10 mouse cellular contexts compared by ENCODE assay signal in the genomic region with DNA sequence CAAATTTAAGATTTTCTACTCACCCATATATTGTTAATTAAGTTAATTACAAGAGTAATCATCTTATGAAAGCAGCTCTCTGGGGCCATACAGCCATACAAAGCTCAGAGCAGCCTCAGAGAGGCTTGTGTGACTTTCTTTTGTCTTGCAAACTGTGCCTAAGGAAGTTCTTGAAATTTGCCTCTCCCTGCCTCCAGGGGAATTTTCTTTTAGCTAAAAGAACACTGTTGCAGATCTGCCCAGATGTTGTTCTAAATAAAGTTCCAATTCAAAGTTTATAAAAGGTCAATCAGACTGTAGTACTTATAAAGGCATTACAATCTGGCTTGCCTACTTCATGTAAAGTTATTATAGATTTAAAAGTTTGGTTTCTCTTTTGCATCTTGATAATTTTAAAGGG. TPM values are rescaled to one million over a fixed set of nuclear protein-coding genes. Genes with fewer than 3 reads are reported as not detected.
DNase-seq lines count a peak whose midpoint lies in the region; TF ChIP-seq lines count a peak whose summit lies in the region.
"Not testable (repeated sequence)": the region's sequence is repeated elsewhere in the genome, so short reads cannot be mapped to it uniquely, and the experiment has no call there.
"Had no signal": no experiment of that assay in that cellular context is flagged by ENCODE, and none has a peak within 500 bp of the region (broad histone marks: within the 10 kb centered on the region; RNA-seq: fewer than 3 reads in every experiment).

No protein-coding gene starts in this region.

- not testable (repeated sequence) for TF ChIP-seq RAD21 in CH12.LX (IDR thresholded peaks at IDR 0.05; ENCODE audit: low read depth, low read length)

- not testable (repeated sequence) for H3K9me3 ChIP-seq in CH12.LX (replicated peaks; ENCODE audit: low read length); ES-E14 (ENCODE audit: control insufficient read depth, insufficient read depth, low read depth, low read length)

- DNase-seq in A20 (ENCODE audit: low read depth, low spot score), result peak; percentile 46
- peak; percentile 27 for DNase-seq in CH12.LX (ENCODE audit: extremely low read depth)
- DNase-seq in ES-CJ7 (ENCODE audit: low read depth, low spot score), result peak; percentile 58
- peak; percentile 17 for DNase-seq in ES-E14 (ENCODE audit: low read depth, low spot score)
- peak; percentile 72 for DNase-seq in R1 (ENCODE audit: low read depth, low spot score)
- peak; percentile 65 for DNase-seq in ZHBTc4 (ENCODE audit: low read depth, low spot score)

- not testable (repeated sequence) for TF ChIP-seq CTCF in CH12.LX (conservative IDR thresholded peaks at IDR 0.05 in 1 of 2, IDR thresholded peaks at IDR 0.05 in 1 of 2; ENCODE audit: low read depth in 2 of 2, low read length in 2 of 2)

- not testable (repeated sequence) for H3K4me3 ChIP-seq in CH12.LX (replicated peaks in 1 of 3; ENCODE audit: low read depth in 2 of 3, low read length in 2 of 3, poor library complexity in 1 of 3); ES-E14 (ENCODE audit: insufficient read depth in 1 of 2, low read depth in 1 of 2, low read length in 2 of 2, poor library complexity in 1 of 2, severe bottlenecking in 1 of 2)

- H3K36me3 ChIP-seq in CH12.LX (replicated peaks in 1 of 2; ENCODE audit: control insufficient read depth in 1 of 2, insufficient read depth in 1 of 2, low read length in 1 of 2); ES-E14 (ENCODE audit: control insufficient read depth, insufficient read depth, low read length, poor library complexity, severe bottlenecking): not testable (repeated sequence)

- H3K27me3 ChIP-seq in CH12.LX (replicated peaks), result not testable (repeated sequence)

- dilution Hi-C loops in CH12.LX (cut with MboI; ENCODE audit: extremely low pct_ligation_motif_present, extremely low pct_unique_long_range_greater_than_20kb, low sequenced_read_pairs), result not testable (repeated sequence)

- TF ChIP-seq EP300 in CH12.LX (IDR thresholded peaks at IDR 0.05; ENCODE audit: low read length), result not testable (repeated sequence)

- in situ Hi-C loops in CH12.LX (cut with MboI; ENCODE audit: low pct_ligation_motif_present, low pct_unique_long_range_greater_than_20kb, low sequenced_read_pairs); ES-E14 (cut with MboI; ENCODE audit: low sequenced_read_pairs in 2 of 2, unreplicated experiment in 2 of 2): not testable (repeated sequence)

- not testable (repeated sequence) for H3K4me2 ChIP-seq in CH12.LX (ENCODE audit: insufficient read depth, low read depth, poor library complexity, severe bottlenecking)

- not testable (repeated sequence) for H3K79me2 ChIP-seq in CH12.LX (replicated peaks; ENCODE audit: control insufficient read depth, extremely low read depth, insufficient read depth, poor library complexity, severe bottlenecking)

- TF ChIP-seq POLR2A in CH12.LX (IDR thresholded peaks at IDR 0.05; ENCODE audit: low read depth, low read length), result not testable (repeated sequence)

- H3K27ac ChIP-seq in CH12.LX (ENCODE audit: insufficient read depth, low read depth); ES-E14 (ENCODE audit: insufficient read depth, low read depth, low read length, poor library complexity, severe bottlenecking): not testable (repeated sequence)

- H3K9ac ChIP-seq in CH12.LX (ENCODE audit: insufficient read depth, low read depth); ES-E14 (ENCODE audit: insufficient read depth, low read depth, low read length, poor library complexity, severe bottlenecking): not testable (repeated sequence)

- H3K4me1 ChIP-seq in CH12.LX (ENCODE audit: control insufficient read depth in 1 of 2, insufficient read depth in 2 of 2), result peaks cover 2 to 22% of the 10 kb centered on the region in 2 experiments; a peak in 3 of 4 replicates
- H3K4me1 ChIP-seq in ES-E14 (ENCODE audit: control insufficient read depth in 2 of 2, insufficient read depth in 2 of 2, low read length in 2 of 2, poor library complexity in 1 of 2), result not testable (repeated sequence)

RNA-seq across cellular contexts. Expression of gene Pon2, which starts 37.8 kb away (rescaled TPM):
- total RNA-seq in CH12.LX (2012; rRNA removed), result 14.2 and 18.5 TPM in 2 replicates
- 32.0 and 36.9 TPM in 2 replicates for total RNA-seq in CH12.LX (2014; rRNA removed)
- 35.7 and 36.2 TPM in 2 replicates for polyA plus RNA-seq in CH12.LX (2012; ENCODE audit: insufficient read length, low read depth)
- 11.1 and 12.7 TPM in 2 replicates for total RNA-seq in ES-E14 (2012; rRNA removed)

RNA-seq across cellular contexts. Expression of gene Asb4, which starts 47.2 kb away (rescaled TPM):
- total RNA-seq in CH12.LX (2012; rRNA removed) (0.04 TPM in 2 replicates), CH12.LX (2014; rRNA removed) (0.07 and 0.11 TPM in 2 replicates), ES-E14 (2012; rRNA removed) (0.21 and 0.22 TPM in 2 replicates)
- 0.07 TPM in 1 of 2 replicates, not detected in the other for polyA plus RNA-seq in CH12.LX (2012; ENCODE audit: insufficient read length, low read depth)
- total RNA-seq: G1E, MEL had no signal
- polyA plus RNA-seq: activated CD4-positive, CD25-positive, alpha-beta regulatory T cell, adult 4 months; Patski had no signal

Comparison
In these comparisons a context has a peak if more than half of its experiments do, and no peak if none do; other contexts are left out.
1. DNase-seq: peak in every context shown above with its lines; median percentile 72 in R1; 65 in ZHBTc4; 58 in ES-CJ7; 46 in A20; 27 in CH12.LX; 17 in ES-E14.